Comparison of ENCODE assay signal across 20 mouse cellular contexts in the genomic region with DNA sequence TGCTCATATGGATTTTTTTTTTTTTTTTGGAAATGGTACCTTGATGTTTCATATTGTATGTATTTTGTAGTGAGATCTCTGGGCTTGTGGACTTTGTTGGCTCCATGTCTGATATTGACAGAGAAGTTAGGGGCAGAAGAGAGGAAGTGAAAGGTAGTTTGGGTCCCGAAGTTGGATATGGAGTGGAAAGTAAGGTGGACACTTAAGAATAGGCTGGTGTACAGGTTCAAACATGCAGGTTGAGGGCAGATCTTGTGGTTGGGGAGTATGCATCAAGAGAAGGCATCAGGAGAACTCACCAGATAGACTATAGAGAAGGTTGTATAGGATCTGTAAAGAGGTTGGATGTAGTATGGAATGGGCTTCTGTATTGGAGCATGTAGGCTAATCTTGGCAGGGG.
A peak's percentile ranks its signal among the peaks of the same experiment; 100 is the strongest.
DNase-seq lines count a peak whose midpoint lies in the region; TF ChIP-seq lines count a peak whose summit lies in the region.
"Had no signal": no experiment of that assay in that cellular context is flagged by ENCODE, and none has a peak within 500 bp of the region (broad histone marks: within the 10 kb centered on the region; RNA-seq: fewer than 3 reads in every experiment).

No protein-coding gene starts in this region.

- H3K4me1 ChIP-seq in CH12.LX (ENCODE audit: control insufficient read depth in 1 of 2, insufficient read depth in 2 of 2) (peaks cover 13 to 42% of the 10 kb centered on the region in 2 experiments), E14TG2a.4 (replicated peaks; ENCODE audit: low read depth, low read length) (peaks cover 5% of the 10 kb centered on the region)

- no peaks in the 10 kb centered on the region for H3K9me3 ChIP-seq in CH12.LX (replicated peaks; ENCODE audit: low read length)
- H3K9me3 ChIP-seq in E14TG2a.4 (ENCODE audit: low read length), result no peaks in the 10 kb centered on the region
- H3K9me3 ChIP-seq: G1E had no signal

- H3K4me3 ChIP-seq in CH12.LX (replicated peaks in 1 of 3; ENCODE audit: low read depth in 2 of 3, low read length in 2 of 3, poor library complexity in 1 of 3) (no peak overlapping the region), E14TG2a.4 (replicated peaks; ENCODE audit: low read length) (0 out of 2 replicates have a peak overlapping the region, but pooled peaks have one; percentile 43)

- no peak overlapping the region for H3K9ac ChIP-seq in CH12.LX (ENCODE audit: insufficient read depth, low read depth)

- DNase-seq in CH12.LX (ENCODE audit: extremely low read depth) (no peak), ZHBTc4 (ENCODE audit: low read depth, low spot score) (peak; percentile 7)
- DNase-seq in thymus, postnatal 36 days, result no peak
- no peak for DNase-seq in spleen, postnatal 14 days (ENCODE audit: low spot score in 2 of 2)
- no peak for DNase-seq in right cerebral cortex, postnatal 10 days (ENCODE audit: low spot score in 2 of 2)
- DNase-seq: adrenal gland, adult 2 months; adrenal gland, adult 8-10 months; adrenal gland, postnatal 10 days; adrenal gland, postnatal 14 days; adrenal gland, postnatal 25 days; adrenal gland, postnatal 36 days; B cell, adult 2 months; cerebellum, adult 11 months; cerebellum, adult 11-12 months; cerebellum, adult 18-20 months; cerebellum, adult 2 months; cerebellum, adult 8-10 months; cerebellum, adult 9-10 months had no signal

- dilution Hi-C loops in CH12.LX (cut with MboI; ENCODE audit: extremely low pct_ligation_motif_present, extremely low pct_unique_long_range_greater_than_20kb, low sequenced_read_pairs), result no loop called here

- H3K27ac ChIP-seq in CH12.LX (ENCODE audit: insufficient read depth, low read depth), result no peak overlapping the region

- no peak overlapping the region for H3K4me2 ChIP-seq in CH12.LX (ENCODE audit: insufficient read depth, low read depth, poor library complexity, severe bottlenecking)

- no peaks in the 10 kb centered on the region for H3K36me3 ChIP-seq in CH12.LX (replicated peaks in 1 of 2; ENCODE audit: control insufficient read depth in 1 of 2, insufficient read depth in 1 of 2, low read length in 1 of 2)
- no peaks in the 10 kb centered on the region for H3K36me3 ChIP-seq in E14TG2a.4 (ENCODE audit: insufficient read depth, low read length)
- H3K36me3 ChIP-seq: G1E had no signal

- no peak for TF ChIP-seq POLR2A in CH12.LX (IDR thresholded peaks at IDR 0.05; ENCODE audit: low read depth, low read length)

- H3K27me3 ChIP-seq in CH12.LX (replicated peaks) (no peaks in the 10 kb centered on the region), E14TG2a.4 (ENCODE audit: insufficient read depth, low read length) (no peaks in the 10 kb centered on the region)

- peak; percentile 89 for TF ChIP-seq EP300 in CH12.LX (IDR thresholded peaks at IDR 0.05; ENCODE audit: low read length)

- TF ChIP-seq RAD21 in CH12.LX (IDR thresholded peaks at IDR 0.05; ENCODE audit: low read depth, low read length), result no peak

- in situ Hi-C loops in CH12.LX (cut with MboI; ENCODE audit: low pct_ligation_motif_present, low pct_unique_long_range_greater_than_20kb, low sequenced_read_pairs), result no loop called here

- no peaks in the 10 kb centered on the region for H3K79me2 ChIP-seq in CH12.LX (replicated peaks; ENCODE audit: control insufficient read depth, extremely low read depth, insufficient read depth, poor library complexity, severe bottlenecking)

- TF ChIP-seq CTCF in CH12.LX (conservative IDR thresholded peaks at IDR 0.05 in 1 of 2, IDR thresholded peaks at IDR 0.05 in 1 of 2; ENCODE audit: low read depth in 2 of 2, low read length in 2 of 2), result no peak
- TF ChIP-seq CTCF in E14TG2a.4 (conservative IDR thresholded peaks at IDR 0.05; ENCODE audit: low read length), result no peak

TF ChIP-seq in CH12.LX, 34 proteins besides CTCF, POLR2A, EP300 and RAD21:
- TF ChIP-seq ETS1 (conservative IDR thresholded peaks at IDR 0.05; ENCODE audit: low read depth, low read length) (peak; percentile 59; the same call in 1 of the 2 replicates), UBTF (IDR thresholded peaks at IDR 0.05; ENCODE audit: low read depth, low read length) (no peak), TBP (conservative IDR thresholded peaks at IDR 0.05; ENCODE audit: low read depth, low read length) (no peak), PAX5 (IDR thresholded peaks at IDR 0.05; ENCODE audit: low read length) (no peak), MEF2A (IDR thresholded peaks at IDR 0.05; ENCODE audit: borderline replicate concordance, low read depth, low read length) (peak; percentile 77; the same call in 1 of the 2 replicates), USF2 (conservative IDR thresholded peaks at IDR 0.05; ENCODE audit: low read depth, low read length) (no peak), TCF12 (IDR thresholded peaks at IDR 0.05; ENCODE audit: low read depth, low read length) (peak; percentile 42; the same call in 1 of the 2 replicates), HCFC1 (IDR thresholded peaks at IDR 0.05; ENCODE audit: low read depth, low read length) (no peak), SMC3 (IDR thresholded peaks at IDR 0.05; ENCODE audit: low read depth, low read length) (no peak), ZNF384 (IDR thresholded peaks at IDR 0.05; ENCODE audit: low read depth, low read length) (peak; percentile 16; the same call in 1 of the 2 replicates), IRF4 (IDR thresholded peaks at IDR 0.05; ENCODE audit: low read depth, low read length) (peak; percentile 88), NRF1 (IDR thresholded peaks at IDR 0.05; ENCODE audit: low read depth, low read length) (no peak), CHD1 (IDR thresholded peaks at IDR 0.05; ENCODE audit: low read depth, low read length) (peak; percentile 78; the same call in 1 of the 2 replicates), ELF1 (IDR thresholded peaks at IDR 0.05; ENCODE audit: low read depth, low read length) (no peak)
